Mouse (Mus musculus): ENCODE data around the gene Gtse1.

- TF ChIP-seq TAL1 (IDR thresholded peaks at IDR 0.05; ENCODE audit: low read length) (no peak), GATA1 (IDR thresholded peaks at IDR 0.05; ENCODE audit: low read length) (no peak)
These were observed 62.3 kb downstream of the Gtse1 start for GRCm38 (mm10) chr15:85921855-85922254.
